ENCODE assay signal across 8 mouse cellular contexts in genomic region chr2:120076076-120076705, GRCm38 (mm10). TPM values are rescaled to one million over a fixed set of nuclear protein-coding genes. Genes with fewer than 3 reads are reported as not detected.
DNase-seq lines count a peak whose midpoint lies in the region; ATAC-seq and TF ChIP-seq lines count a peak whose summit lies in the region.

No protein-coding gene starts in this region.

- H3K9ac ChIP-seq in heart, embryonic 14.5 days (ENCODE audit: low read length) = peak overlapping the region; percentile 44; the same call in 1 of the 2 replicates
- H3K9ac ChIP-seq in kidney, embryonic 15.5 days = no peak overlapping the region
- no peak overlapping the region for H3K9ac ChIP-seq in liver, postnatal 0 days (replicated peaks)
- peak overlapping the region; percentile 31; the same call in 1 of the 2 replicates for H3K9ac ChIP-seq in neural tube, embryonic 13.5 days

- peak overlapping the region; percentile 36 to 39 for H3K4me3 ChIP-seq in heart, embryonic 14.5 days (ENCODE audit: control insufficient read depth in 1 of 2, insufficient read depth in 1 of 2, low read depth in 1 of 2, low read length in 2 of 2)
- peak overlapping the region; percentile 42 for H3K4me3 ChIP-seq in kidney, embryonic 15.5 days (replicated peaks)
- H3K4me3 ChIP-seq in liver, postnatal 0 days (ENCODE audit: low read depth, low read length) = peak overlapping the region; percentile 26; the same call in 1 of the 2 replicates
- peak overlapping the region; percentile 39 for H3K4me3 ChIP-seq in neural tube, embryonic 13.5 days

- no peaks in the 10 kb centered on the region for H3K9me3 ChIP-seq in heart, embryonic 14.5 days (ENCODE audit: control insufficient read depth, low read length)
- H3K9me3 ChIP-seq in kidney, embryonic 15.5 days (replicated peaks) = no peaks in the 10 kb centered on the region
- H3K9me3 ChIP-seq in liver, postnatal 0 days (ENCODE audit: low read length) = no peaks in the 10 kb centered on the region
- H3K9me3 ChIP-seq in neural tube, embryonic 13.5 days = no peaks in the 10 kb centered on the region

- peak overlapping the region; percentile 75 for H3K4me2 ChIP-seq in heart, embryonic 14.5 days (ENCODE audit: low read length)
- peak overlapping the region; percentile 78 for H3K4me2 ChIP-seq in kidney, embryonic 15.5 days
- H3K4me2 ChIP-seq in liver, postnatal 0 days (ENCODE audit: low read depth, low read length) = peak overlapping the region; percentile 63
- H3K4me2 ChIP-seq in neural tube, embryonic 13.5 days = peak overlapping the region; percentile 61

- TF ChIP-seq CTCF in liver, postnatal 0 days (IDR thresholded peaks at IDR 0.05; ENCODE audit: low read depth) = peak; percentile 65

- no peak for ATAC-seq in heart, embryonic 14.5 days (ENCODE audit: insufficient number of reproducible peaks, insufficient read depth, low FRiP score, low read depth)
- ATAC-seq in kidney, embryonic 15.5 days (replicated peaks; ENCODE audit: low FRiP score) = peak; percentile 76
- ATAC-seq in liver, postnatal 0 days = peak; percentile 73
- peak; percentile 76 for ATAC-seq in neural tube, embryonic 13.5 days (ENCODE audit: low read depth)

- H3K27me3 ChIP-seq in heart, embryonic 14.5 days (ENCODE audit: control insufficient read depth, insufficient read depth, low read length) = peaks cover 21% of the 10 kb centered on the region
- peaks cover 32% of the 10 kb centered on the region for H3K27me3 ChIP-seq in kidney, embryonic 15.5 days
- peaks cover 14% of the 10 kb centered on the region for H3K27me3 ChIP-seq in liver, postnatal 0 days (ENCODE audit: insufficient read depth, low read length)
- H3K27me3 ChIP-seq in neural tube, embryonic 13.5 days = peaks cover 36% of the 10 kb centered on the region

- no peaks in the 10 kb centered on the region for H3K36me3 ChIP-seq in heart, embryonic 14.5 days (ENCODE audit: control insufficient read depth, insufficient read depth, low read length)
- no peaks in the 10 kb centered on the region for H3K36me3 ChIP-seq in kidney, embryonic 15.5 days
- no peaks in the 10 kb centered on the region for H3K36me3 ChIP-seq in liver, postnatal 0 days (replicated peaks; ENCODE audit: insufficient read depth, low read length)
- H3K36me3 ChIP-seq in neural tube, embryonic 13.5 days = no peaks in the 10 kb centered on the region

- TF ChIP-seq EP300 in liver, postnatal 0 days (IDR thresholded peaks at IDR 0.05; ENCODE audit: low read depth) = no peak

- no peak overlapping the region for H3K27ac ChIP-seq in heart, embryonic 14.5 days (replicated peaks in 1 of 2; ENCODE audit: control insufficient read depth in 1 of 2, insufficient read depth in 1 of 2, low read depth in 2 of 2, low read length in 2 of 2)
- no peak overlapping the region for H3K27ac ChIP-seq in kidney, embryonic 15.5 days
- H3K27ac ChIP-seq in liver, postnatal 0 days (ENCODE audit: low read depth) = no peak overlapping the region
- no peak overlapping the region for H3K27ac ChIP-seq in neural tube, embryonic 13.5 days (replicated peaks)

- peaks cover 0 to 10% of the 10 kb centered on the region in 2 experiments; a peak in 2 of 4 replicates for H3K4me1 ChIP-seq in heart, embryonic 14.5 days (ENCODE audit: control insufficient read depth in 2 of 2, insufficient read depth in 2 of 2, low read length in 2 of 2)
- peaks cover 11% of the 10 kb centered on the region; the same call in 1 of the 2 replicates for H3K4me1 ChIP-seq in kidney, embryonic 15.5 days
- no peaks in the 10 kb centered on the region for H3K4me1 ChIP-seq in liver, postnatal 0 days (ENCODE audit: insufficient read depth)
- peaks cover 10% of the 10 kb centered on the region for H3K4me1 ChIP-seq in neural tube, embryonic 13.5 days (replicated peaks)

- peak; percentile 39 to 52 for DNase-seq in heart, adult 18-20 months
- DNase-seq in heart, adult 8-10 months (ENCODE audit: low spot score) = no peak
- DNase-seq in embryo, embryonic 10 days (ENCODE audit: low spot score) = peak; percentile 69
- peak; percentile 72 for DNase-seq in liver, postnatal 0 days
- DNase-seq in thymus, postnatal 25 days = peak; percentile 51

- 2% methylated on average over 36 of the region's 36 CpGs for whole genome bisulfite sequencing in heart, embryonic 14.5 days
- 1% methylated on average over 36 of the region's 36 CpGs for WGBS in kidney, embryonic 15.5 days
- WGBS in liver, postnatal 0 days (ENCODE audit: insufficient replicate concordance) = 7% methylated on average over 36 of the region's 36 CpGs
- WGBS in neural tube, embryonic 13.5 days = 2% methylated on average over 36 of the region's 36 CpGs

RNA-seq across cellular contexts. Expression of gene Pla2g4b, which starts 43.0 kb away (rescaled TPM):
- 1 to 10 TPM in 1 of 2 experiments, under 1 TPM in 1; 0.72 to 1.7 TPM for total RNA-seq in heart, adult 18-20 months (2021)
- total RNA-seq in heart, adult 8-10 months (2022) = 1 to 10 TPM in 3 of 4 experiments, under 1 TPM in 1; 0.72 to 1.8 (median 1.3) TPM
- 0.84 and 0.86 TPM in 2 replicates for polyA plus RNA-seq in heart, embryonic 14.5 days (2014; fragmentation: Nextera tagmentation; extraction: Ambion mirVana)
- 1.8 and 2.6 TPM in 2 replicates for polyA plus RNA-seq in kidney, embryonic 15.5 days (2015; fragmentation: Nextera tagmentation; extraction: Ambion mirVana)
- polyA plus RNA-seq in liver, postnatal 0 days (2015; fragmentation: Nextera tagmentation; extraction: Ambion mirVana) = 0.12 and 0.15 TPM in 2 replicates
- 3.8 and 4.0 TPM in 2 replicates for polyA plus RNA-seq in neural tube, embryonic 13.5 days (2015; fragmentation: Nextera tagmentation; extraction: Ambion mirVana)

RNA-seq across cellular contexts. Expression of gene Gm28042, which starts 48.9 kb away (rescaled TPM):
- under 1 TPM; 0.57 to 0.72 TPM for total RNA-seq in heart, adult 18-20 months (2021)
- total RNA-seq in heart, adult 8-10 months (2022) = under 1 TPM; 0.16 to 0.59 (median 0.21) TPM
- 1.9 and 3.6 TPM in 2 replicates for polyA plus RNA-seq in heart, embryonic 14.5 days (2014; fragmentation: Nextera tagmentation; extraction: Ambion mirVana)
- 2.9 and 3.3 TPM in 2 replicates for polyA plus RNA-seq in kidney, embryonic 15.5 days (2015; fragmentation: Nextera tagmentation; extraction: Ambion mirVana)
- polyA plus RNA-seq in liver, postnatal 0 days (2015; fragmentation: Nextera tagmentation; extraction: Ambion mirVana) = 0.13 and 0.38 TPM in 2 replicates
- 6.9 and 11.1 TPM in 2 replicates for polyA plus RNA-seq in neural tube, embryonic 13.5 days (2015; fragmentation: Nextera tagmentation; extraction: Ambion mirVana)

RNA-seq across cellular contexts. Expression of gene Jmjd7, which starts 48.9 kb away (rescaled TPM):
- total RNA-seq in heart, adult 18-20 months (2021) = 1 to 10 TPM; 6.1 to 7.9 TPM
- total RNA-seq in heart, adult 8-10 months (2022) = 1 to 10 TPM; 6.6 to 8.6 (median 7.2) TPM
- polyA plus RNA-seq in heart, embryonic 14.5 days (2014; fragmentation: Nextera tagmentation; extraction: Ambion mirVana) = 18.1 and 20.7 TPM in 2 replicates
- polyA plus RNA-seq in kidney, embryonic 15.5 days (2015; fragmentation: Nextera tagmentation; extraction: Ambion mirVana) = 19.4 and 21.9 TPM in 2 replicates
- 4.0 and 4.8 TPM in 2 replicates for polyA plus RNA-seq in liver, postnatal 0 days (2015; fragmentation: Nextera tagmentation; extraction: Ambion mirVana)
- 19.8 and 24.8 TPM in 2 replicates for polyA plus RNA-seq in neural tube, embryonic 13.5 days (2015; fragmentation: Nextera tagmentation; extraction: Ambion mirVana)

Comparison
In these comparisons a context has a peak if more than half of its experiments do, and no peak if none do; other contexts are left out.
1. H3K9ac ChIP-seq: peak in heart, embryonic 14.5 days (single experiment) and neural tube, embryonic 13.5 days (single experiment); none in kidney, embryonic 15.5 days (single experiment) and liver, postnatal 0 days (single experiment).
2. Peak in every context shown above with its lines, with median percentiles within 50 percentile points of each other: H3K4me2 ChIP-seq and H3K4me3 ChIP-seq.